Mouse (Mus musculus) C2C12 (cell line): ENCODE measurements around the gene Scyl1. TPM values are rescaled to one million over a fixed set of nuclear protein-coding genes. Genes with fewer than 3 reads are reported as not detected.

Source experiments
- H3K27me3 ChIP-seq: one replicate; pipeline ENCODE4 v1.6.1; 2011; ENCODE audit not compliant: control insufficient read depth, insufficient read depth, insufficient read length
- H3K36me3 ChIP-seq: one replicate; pipeline ENCODE4 v1.6.1; 2011; ENCODE audit not compliant: control insufficient read depth, insufficient read depth
- H3K4me3 ChIP-seq: one replicate; pipeline ENCODE4 v1.5.1; 2011; ENCODE audit warnings: mild to moderate bottlenecking, control low read depth; ENCODE audit not compliant: poor library complexity, insufficient read depth, severe bottlenecking
- H3K79me2 ChIP-seq: one replicate; pipeline ENCODE4 v1.6.1; 2011; ENCODE audit not compliant: control insufficient read depth, insufficient read depth
- H3K79me3 ChIP-seq: one replicate; pipeline ENCODE4 v1.6.1; 2011; ENCODE audit warnings: low read depth, control low read depth
- H3ac ChIP-seq: one replicate; pipeline ENCODE3; 2011; ENCODE audit warnings: low read depth; ENCODE audit not compliant: control insufficient read depth, insufficient read length
- CEBPB ChIP-seq: IDR thresholded peaks from one replicate; pipeline ENCODE4 v1.6.1; 2011; ENCODE audit warnings: low read depth, mild to moderate bottlenecking, control low read depth, moderate library complexity
- CTCF ChIP-seq: IDR thresholded peaks from one replicate; pipeline ENCODE4 v1.5.1; 2011; ENCODE audit not compliant: control insufficient read depth, insufficient read depth, insufficient read length
- FOSL1 ChIP-seq: IDR thresholded peaks from one replicate; pipeline ENCODE4 v1.8.0; 2011; ENCODE audit warnings: mild to moderate bottlenecking, low read length; ENCODE audit not compliant: poor library complexity, insufficient read depth, severe bottlenecking
- MAX ChIP-seq: IDR thresholded peaks from one replicate; pipeline ENCODE4 v1.6.1; 2011; ENCODE audit warnings: mild to moderate bottlenecking, control low read depth
- MYOD1 ChIP-seq: IDR thresholded peaks from one replicate; pipeline ENCODE4 v1.6.1; 2011; ENCODE audit warnings: low read depth; ENCODE audit not compliant: control insufficient read depth, insufficient read length
- MYOG ChIP-seq: IDR thresholded peaks from one replicate; pipeline ENCODE4 v1.6.1; 2011; ENCODE audit not compliant: control insufficient read depth, insufficient read length; ENCODE audit errors: extremely low read depth
- USF1 ChIP-seq: IDR thresholded peaks from one replicate; pipeline ENCODE4 v1.6.1; 2011; ENCODE audit warnings: low read depth, mild to moderate bottlenecking, control low read depth, moderate library complexity
- polyA plus RNA-seq: library from polyadenylated mRNA; unstranded; fragments of >200 nt; fragmentation: generic; extraction: Trizol; gene quantifications from one replicate; pipeline ENCODE4 v1.2.1, GENCODE M21; 2012; ENCODE audit warnings: missing spikeins

Gene Scyl1
- polyA plus RNA-seq, 1 experiment, result 69.6 TPM

DNA sequence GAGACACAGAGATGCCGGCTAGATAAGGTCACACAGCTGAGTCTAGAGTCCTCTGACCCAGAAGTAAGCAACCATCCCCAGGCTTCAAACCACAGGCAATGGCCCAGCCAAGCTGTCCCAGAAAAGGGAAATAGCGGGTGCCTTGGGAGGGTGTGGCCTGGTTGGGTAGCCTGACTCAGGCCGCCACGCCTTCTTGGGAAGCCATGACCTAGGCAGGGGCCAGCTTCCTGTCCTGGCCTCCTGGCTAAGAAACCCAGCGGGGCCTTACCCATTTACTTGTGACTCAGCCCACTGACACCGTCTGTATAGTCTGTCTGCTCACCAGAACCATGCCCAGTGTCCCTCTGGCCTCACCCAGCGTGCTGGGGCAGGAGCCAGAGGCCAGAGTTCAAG lies 46.7 kb downstream of the Scyl1 start:
- Histone ChIP-seq H3K79me2 (peaks cover 70% of the 10 kb centered on the region), H3K79me3 (peaks cover 44% of the 10 kb centered on the region), H3K36me3 (peaks cover 40% of the 10 kb centered on the region), H3K27me3 (no peaks in the 10 kb centered on the region), H3ac (peak overlapping the region; percentile 1), H3K4me3 (peak overlapping the region; percentile 45)
- TF ChIP-seq MAX (peak; percentile 82), CTCF (no peak)

DNA sequence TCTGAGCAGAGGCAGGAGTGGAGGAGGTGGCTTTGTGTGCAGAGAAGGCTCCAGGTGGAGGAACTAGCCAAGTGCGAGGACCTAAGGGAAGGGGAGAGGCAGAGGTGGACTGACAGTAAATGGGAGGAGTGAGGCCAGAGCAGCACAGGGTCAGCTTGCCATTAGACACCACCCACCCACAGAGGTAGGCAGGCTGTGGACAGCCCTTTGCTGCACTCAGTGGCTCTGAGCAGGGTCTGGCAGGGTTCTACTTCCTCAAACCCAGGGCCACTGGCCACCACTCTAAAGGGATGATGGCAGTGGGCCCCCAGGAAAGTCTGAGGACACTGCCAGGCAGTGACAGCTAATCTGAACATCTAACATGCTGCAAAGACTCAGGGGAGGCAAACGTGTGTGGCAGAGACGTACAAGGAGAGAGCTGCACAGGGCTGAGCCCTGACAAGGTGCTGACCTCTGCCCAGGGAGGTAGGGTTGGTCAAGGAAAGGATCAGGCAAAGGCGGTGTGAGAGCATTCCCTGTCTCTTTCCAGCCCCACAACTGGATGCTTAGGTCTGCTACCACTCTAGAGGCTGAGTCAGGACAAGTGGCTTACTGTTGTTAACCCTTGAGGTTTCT lies 47.2 kb downstream of the Scyl1 start:
- Histone ChIP-seq H3K4me3 (peak overlapping the region; percentile 45), H3K79me3 (peaks cover 42% of the 10 kb centered on the region), H3K27me3 (no peaks in the 10 kb centered on the region), H3K79me2 (peaks cover 65% of the 10 kb centered on the region), H3ac (peak overlapping the region; percentile 61), H3K36me3 (peaks cover 45% of the 10 kb centered on the region)
- TF ChIP-seq FOSL1 (no peak), CTCF (no peak), MYOG (no peak), CEBPB (no peak), MYOD1 (no peak), USF1 (no peak), MAX (no peak)

DNA sequence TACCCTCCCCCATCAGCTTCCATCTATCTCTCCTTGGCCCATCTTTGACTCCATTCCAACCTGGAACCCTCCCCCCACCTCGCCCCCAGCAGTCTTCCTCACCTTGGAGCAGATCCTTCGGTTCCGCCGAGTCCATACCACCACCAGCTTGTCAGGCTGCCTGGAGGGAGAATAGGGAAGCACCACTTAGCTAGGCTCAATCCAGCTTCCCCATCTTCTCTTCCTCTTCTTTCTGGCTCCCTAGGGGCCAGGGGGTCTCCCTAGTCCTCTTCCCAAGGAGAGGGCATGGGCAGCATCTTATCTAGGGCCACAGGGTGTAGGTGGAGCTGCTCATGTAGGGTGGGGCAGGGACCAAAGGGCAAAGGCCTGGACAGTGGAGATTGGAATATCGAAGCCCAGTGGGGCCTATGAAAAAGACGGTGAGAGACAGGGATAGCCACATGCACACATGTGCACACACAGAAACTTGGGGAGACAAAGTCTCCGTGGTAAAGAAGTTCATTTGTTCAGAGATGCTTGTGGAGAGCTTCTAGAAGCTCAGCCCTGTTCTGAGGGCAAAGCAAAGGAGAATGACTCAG lies 48.3 kb downstream of the Scyl1 start:
- Histone ChIP-seq H3K36me3 (peaks cover 50% of the 10 kb centered on the region), H3K79me3 (peaks cover 31% of the 10 kb centered on the region), H3K4me3 (no peak overlapping the region), H3K79me2 (peaks cover 54% of the 10 kb centered on the region), H3K27me3 (no peaks in the 10 kb centered on the region), H3ac (no peak overlapping the region)
- TF ChIP-seq MYOD1 (no peak), MYOG (no peak), FOSL1 (no peak), CTCF (no peak), CEBPB (no peak)

DNA sequence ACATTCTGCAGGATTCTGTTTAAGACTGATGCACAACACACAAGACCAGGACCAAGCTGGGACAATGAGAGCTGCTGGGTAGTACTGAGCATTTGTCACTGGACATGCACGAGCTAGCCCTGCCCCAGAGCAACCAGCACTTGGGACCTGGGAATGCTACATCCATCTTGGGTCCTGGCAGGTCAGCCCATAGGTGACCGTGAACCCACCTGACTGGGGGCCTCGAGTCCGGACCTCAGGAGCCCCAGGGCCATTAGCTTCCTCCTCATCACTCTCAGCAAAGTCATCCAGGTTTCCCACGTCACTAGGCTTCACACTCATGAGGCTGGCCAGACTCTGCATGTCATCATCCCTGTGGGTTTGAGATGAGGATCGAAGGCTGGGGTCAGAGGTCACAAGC lies 50.0 kb downstream of the Scyl1 start:
- no peak overlapping the region for H3ac ChIP-seq
- no peak overlapping the region for H3K4me3 ChIP-seq
- H3K27me3 ChIP-seq, result no peaks in the 10 kb centered on the region
- no peak for TF ChIP-seq MAX
- H3K79me2 ChIP-seq, result peaks cover 47% of the 10 kb centered on the region
- peaks cover 65% of the 10 kb centered on the region for H3K36me3 ChIP-seq
- peaks cover 28% of the 10 kb centered on the region for H3K79me3 ChIP-seq

DNA sequence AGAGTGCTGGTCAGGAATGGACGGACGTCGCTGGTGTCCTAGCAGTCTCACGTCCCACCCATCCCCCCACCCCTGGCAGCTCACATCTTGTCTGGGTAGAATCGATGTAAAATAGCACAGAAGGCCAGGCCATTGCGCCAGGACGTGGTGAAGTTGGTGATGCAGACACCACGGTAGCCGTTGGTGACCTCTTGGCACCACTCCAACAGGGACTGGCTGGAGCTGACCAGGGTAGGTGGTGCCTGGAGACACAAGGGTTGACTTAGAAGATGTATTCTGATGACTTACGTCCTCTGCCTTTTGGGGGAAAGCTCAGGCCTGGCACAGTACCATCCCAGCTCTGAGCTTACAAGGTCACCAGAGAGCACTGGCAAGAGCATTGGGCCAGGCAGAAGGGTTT lies 54.3 kb downstream of the Scyl1 start:
- Histone ChIP-seq H3K79me3 (peaks cover 17% of the 10 kb centered on the region), H3K36me3 (peaks cover 88% of the 10 kb centered on the region), H3ac (no peak overlapping the region), H3K4me3 (no peak overlapping the region), H3K27me3 (no peaks in the 10 kb centered on the region), H3K79me2 (peaks cover 44% of the 10 kb centered on the region)
- no peak for TF ChIP-seq FOSL1
- TF ChIP-seq CTCF, result no peak
- no peak for TF ChIP-seq MYOG

DNA sequence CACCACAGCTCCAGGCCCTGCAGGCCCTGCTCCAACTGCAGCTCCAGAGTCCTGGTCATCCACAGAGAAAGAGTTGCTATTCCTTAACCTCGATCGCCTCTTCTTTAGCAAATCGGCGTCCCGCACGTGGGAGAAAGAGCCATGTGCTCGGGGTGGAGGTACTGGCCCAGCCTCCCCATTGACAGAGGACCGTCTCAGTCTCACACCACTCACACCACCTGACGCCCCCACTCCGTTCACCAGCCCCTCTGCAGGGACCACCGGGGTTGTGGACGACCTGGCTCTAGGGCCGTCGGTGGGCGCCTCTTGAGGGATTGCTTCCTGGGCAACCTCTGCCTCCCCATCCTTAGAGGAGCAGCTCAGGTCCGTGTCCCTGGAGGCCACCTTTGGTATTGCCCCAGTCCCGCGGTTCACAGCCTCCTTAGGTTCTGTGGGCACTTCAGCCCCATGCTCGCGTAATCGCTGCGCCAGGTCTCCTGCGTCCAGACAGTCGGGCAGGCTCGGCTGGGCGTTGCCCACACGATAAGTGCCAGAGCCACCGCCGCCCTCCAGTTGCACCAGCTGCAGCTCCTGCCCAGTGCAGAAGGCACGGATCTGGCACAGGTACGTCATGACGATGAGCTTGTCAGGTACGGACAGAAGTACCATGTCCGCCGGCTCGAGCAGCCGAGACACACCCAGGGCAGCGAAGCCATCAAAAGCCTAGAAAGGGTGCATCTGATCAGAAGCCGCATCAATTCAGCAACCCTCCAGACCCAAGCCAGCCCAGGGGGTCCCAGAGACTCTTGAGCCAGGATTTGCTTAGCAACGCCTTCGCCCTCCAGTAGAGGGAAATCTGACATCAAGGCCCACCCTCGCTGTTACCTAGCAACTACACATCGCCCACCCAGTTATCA lies 55.2 kb downstream of the Scyl1 start:
- TF ChIP-seq FOSL1 (no peak), CTCF (no peak), CEBPB (no peak), USF1 (no peak), MYOD1 (no peak), MYOG (no peak)
- peaks cover 83% of the 10 kb centered on the region for H3K36me3 ChIP-seq
- peaks cover 18% of the 10 kb centered on the region for H3K79me3 ChIP-seq
- H3K4me3 ChIP-seq, result no peak overlapping the region
- peaks cover 46% of the 10 kb centered on the region for H3K79me2 ChIP-seq
- H3ac ChIP-seq, result no peak overlapping the region
- no peaks in the 10 kb centered on the region for H3K27me3 ChIP-seq
